Comparison of ENCODE assay signal across 8 mouse cellular contexts in genomic region chr5:66968059-66968833, GRCm38 (mm10).
DNase-seq lines count a peak whose midpoint lies in the region; ATAC-seq and TF ChIP-seq lines count a peak whose summit lies in the region.

No protein-coding gene starts in this region.

- peak; percentile 80 for ATAC-seq in embryonic facial prominence, embryonic 15.5 days (ENCODE audit: insufficient number of reproducible peaks, low FRiP score, low TSS enrichment, low read depth)
- ATAC-seq in hindbrain, embryonic 11.5 days (ENCODE audit: low FRiP score), result peak; percentile 92

- H3K27me3 ChIP-seq in embryonic facial prominence, embryonic 15.5 days, result no peaks in the 10 kb centered on the region
- no peaks in the 10 kb centered on the region for H3K27me3 ChIP-seq in hindbrain, embryonic 11.5 days (ENCODE audit: control insufficient read depth, insufficient read depth, low read length)
- H3K27me3 ChIP-seq in midbrain, embryonic 10.5 days (ENCODE audit: low read depth, poor library complexity, severe bottlenecking), result no peaks in the 10 kb centered on the region
- no peaks in the 10 kb centered on the region for H3K27me3 ChIP-seq in thymus, adult 2 months (ENCODE audit: control insufficient read depth, insufficient read depth, low read length)

- peaks cover 42% of the 10 kb centered on the region for H3K4me1 ChIP-seq in embryonic facial prominence, embryonic 15.5 days
- H3K4me1 ChIP-seq in hindbrain, embryonic 11.5 days (replicated peaks; ENCODE audit: control insufficient read depth, insufficient read depth, low read length), result peaks cover 4% of the 10 kb centered on the region; the same call in 1 of the 2 replicates
- peaks cover 37% of the 10 kb centered on the region for H3K4me1 ChIP-seq in midbrain, embryonic 10.5 days
- H3K4me1 ChIP-seq in thymus, adult 2 months (replicated peaks; ENCODE audit: control insufficient read depth, insufficient read depth, low read length), result no peaks in the 10 kb centered on the region

- H3K4me3 ChIP-seq in embryonic facial prominence, embryonic 15.5 days (replicated peaks), result peak overlapping the region; percentile 41
- H3K4me3 ChIP-seq in hindbrain, embryonic 11.5 days (ENCODE audit: low read depth, low read length), result peak overlapping the region; percentile 25
- peak overlapping the region; percentile 39 for H3K4me3 ChIP-seq in midbrain, embryonic 10.5 days
- H3K4me3 ChIP-seq in thymus, adult 2 months (ENCODE audit: control insufficient read depth, insufficient read depth, low read length), result no peak overlapping the region

- TF ChIP-seq POLR2A in thymus, adult 2 months (IDR thresholded peaks at IDR 0.05; ENCODE audit: control insufficient read depth, extremely low read depth, insufficient read depth, low read length, poor library complexity), result no peak

- H3K9me3 ChIP-seq in embryonic facial prominence, embryonic 15.5 days (replicated peaks), result no peaks in the 10 kb centered on the region
- H3K9me3 ChIP-seq in hindbrain, embryonic 11.5 days (ENCODE audit: control insufficient read depth, low read length), result no peaks in the 10 kb centered on the region
- H3K9me3 ChIP-seq in midbrain, embryonic 10.5 days (replicated peaks), result no peaks in the 10 kb centered on the region

- H3K36me3 ChIP-seq in embryonic facial prominence, embryonic 15.5 days, result no peaks in the 10 kb centered on the region
- no peaks in the 10 kb centered on the region for H3K36me3 ChIP-seq in hindbrain, embryonic 11.5 days (ENCODE audit: control insufficient read depth, insufficient read depth, low read length)
- H3K36me3 ChIP-seq in midbrain, embryonic 10.5 days, result no peaks in the 10 kb centered on the region
- no peaks in the 10 kb centered on the region for H3K36me3 ChIP-seq in thymus, adult 2 months (ENCODE audit: control insufficient read depth, insufficient read depth, low read length)

- no peak for TF ChIP-seq CTCF in thymus, adult 2 months (IDR thresholded peaks at IDR 0.05; ENCODE audit: borderline replicate concordance, control insufficient read depth, extremely low read depth, insufficient read depth, low read length, poor library complexity)

- 2% methylated on average over 23 of the region's 23 CpGs for WGBS in embryonic facial prominence, embryonic 15.5 days
- 7% methylated on average over 23 of the region's 23 CpGs for WGBS in hindbrain, embryonic 11.5 days
- 22% methylated on average over 23 of the region's 23 CpGs for WGBS in midbrain, embryonic 10.5 days
- WGBS in thymus, adult 2 months, result 55% methylated on average over 23 of the region's 23 CpGs

- no peak overlapping the region for H3K9ac ChIP-seq in embryonic facial prominence, embryonic 15.5 days
- H3K9ac ChIP-seq in hindbrain, embryonic 11.5 days (ENCODE audit: low read depth, low read length), result peak overlapping the region; percentile 7; the same call in 1 of the 2 replicates

- H3K27ac ChIP-seq in embryonic facial prominence, embryonic 15.5 days (replicated peaks), result peak overlapping the region; percentile 91
- H3K27ac ChIP-seq in hindbrain, embryonic 11.5 days (ENCODE audit: low read depth, low read length), result peak overlapping the region; percentile 82
- H3K27ac ChIP-seq in midbrain, embryonic 10.5 days (replicated peaks), result peak overlapping the region; percentile 82
- no peak overlapping the region for H3K27ac ChIP-seq in thymus, adult 2 months (ENCODE audit: control insufficient read depth, insufficient read depth, low read length)

- H3K4me2 ChIP-seq in embryonic facial prominence, embryonic 15.5 days (replicated peaks), result peak overlapping the region; percentile 53
- peak overlapping the region; percentile 39 for H3K4me2 ChIP-seq in hindbrain, embryonic 11.5 days (replicated peaks; ENCODE audit: low read depth, low read length)

- peak; percentile 35 for DNase-seq in adrenal gland, postnatal 14 days
- DNase-seq in adrenal gland, adult 8-10 months, result no peak
- DNase-seq in hindbrain, embryonic 11.5 days (ENCODE audit: low spot score), result peak; percentile 75
- peak; percentile 59 to 69 for DNase-seq in layer of hippocampus, adult 8-10 months (ENCODE audit: low spot score in 2 of 2)
- peak; percentile 57 for DNase-seq in midbrain, embryonic 10.5 days (ENCODE audit: low spot score)
- peak; percentile 67 for DNase-seq in telencephalon, adult 2 months (ENCODE audit: low read depth, low spot score)
- no peak for DNase-seq in thymus, adult 2 months

Comparison
In these comparisons a context has a peak if more than half of its experiments do, and no peak if none do; other contexts are left out.
1. DNase-seq: peak in adrenal gland, postnatal 14 days (single experiment), hindbrain, embryonic 11.5 days (single experiment), layer of hippocampus, adult 8-10 months (2 of 2), midbrain, embryonic 10.5 days (single experiment) and telencephalon, adult 2 months (single experiment); none in adrenal gland, adult 8-10 months (single experiment) and thymus, adult 2 months (single experiment).